Mouse (Mus musculus): ENCODE measurements around the gene Dcun1d4.

The Dcun1d4 gene

DNA sequence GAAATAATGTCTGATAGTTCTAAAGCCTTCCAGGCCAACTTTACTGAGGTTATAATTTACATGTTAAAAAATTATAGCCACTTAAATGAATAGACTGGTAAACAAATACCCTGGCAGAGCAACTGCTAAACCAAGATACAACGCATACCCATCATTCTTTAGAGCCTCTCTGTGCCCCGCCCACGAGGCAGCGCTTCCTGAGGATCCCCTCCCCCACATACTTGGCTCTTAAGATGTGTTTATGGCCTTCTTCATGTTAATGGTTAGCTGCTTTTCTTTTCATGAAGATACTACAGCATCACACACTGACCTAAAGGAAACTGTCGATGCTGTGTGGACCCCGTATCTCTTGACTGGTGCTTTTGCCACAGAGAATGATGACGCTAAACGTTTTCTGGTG is 17.8 kb downstream of the Dcun1d4 start:
- DNase-seq (ENCODE audit: low read depth): no peak

DNA sequence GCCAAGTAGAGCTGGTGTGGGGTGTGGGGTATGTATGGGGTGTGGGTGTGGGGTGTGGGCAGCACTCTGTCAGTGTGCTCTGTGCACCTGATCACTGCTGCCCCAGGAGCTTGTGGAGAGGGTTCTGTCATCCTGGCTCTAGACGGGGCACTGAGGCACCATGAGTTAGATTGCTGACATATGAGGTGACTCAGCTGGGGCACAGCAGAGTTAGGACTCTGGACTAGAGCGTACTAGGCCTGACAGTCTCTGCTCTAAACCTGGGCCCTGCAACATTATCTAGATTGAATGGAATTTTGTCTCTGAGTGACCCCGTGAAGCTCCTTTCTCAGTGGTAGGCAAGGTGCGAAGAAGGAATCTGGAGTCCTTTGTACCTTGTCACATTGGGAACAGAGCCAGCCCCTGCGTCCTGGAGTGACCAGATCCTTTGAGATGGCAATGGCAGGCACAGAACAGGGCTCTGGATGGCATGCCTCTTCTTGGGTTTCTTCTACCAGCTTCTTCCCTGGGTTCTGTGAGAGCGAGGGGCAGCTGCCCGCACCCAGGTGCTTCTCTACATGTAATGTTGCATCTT is 20.2 kb downstream of the Dcun1d4 start:
- no peak for DNase-seq (ENCODE audit: low read depth)

DNA sequence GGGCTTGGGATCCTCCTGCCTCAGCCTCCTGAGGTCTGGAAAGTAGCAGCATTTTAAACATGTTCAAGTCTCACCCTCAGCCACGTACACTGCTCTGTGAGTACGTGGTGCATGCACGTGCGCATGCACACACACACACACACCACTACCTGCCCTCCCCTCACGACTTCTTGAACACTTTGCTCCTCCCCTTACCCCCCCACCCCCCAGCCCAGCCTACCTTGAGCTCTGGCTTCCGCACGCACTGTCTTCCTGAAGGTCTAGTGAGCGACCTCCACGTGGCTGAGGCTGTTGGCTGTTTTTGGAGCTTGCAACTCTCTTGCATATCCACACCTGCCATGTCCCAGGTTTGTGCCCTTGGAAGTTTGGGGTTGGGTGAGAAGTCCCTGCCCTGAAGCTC is 21.6 kb downstream of the Dcun1d4 start:
- no peak for DNase-seq (ENCODE audit: low read depth)

DNA sequence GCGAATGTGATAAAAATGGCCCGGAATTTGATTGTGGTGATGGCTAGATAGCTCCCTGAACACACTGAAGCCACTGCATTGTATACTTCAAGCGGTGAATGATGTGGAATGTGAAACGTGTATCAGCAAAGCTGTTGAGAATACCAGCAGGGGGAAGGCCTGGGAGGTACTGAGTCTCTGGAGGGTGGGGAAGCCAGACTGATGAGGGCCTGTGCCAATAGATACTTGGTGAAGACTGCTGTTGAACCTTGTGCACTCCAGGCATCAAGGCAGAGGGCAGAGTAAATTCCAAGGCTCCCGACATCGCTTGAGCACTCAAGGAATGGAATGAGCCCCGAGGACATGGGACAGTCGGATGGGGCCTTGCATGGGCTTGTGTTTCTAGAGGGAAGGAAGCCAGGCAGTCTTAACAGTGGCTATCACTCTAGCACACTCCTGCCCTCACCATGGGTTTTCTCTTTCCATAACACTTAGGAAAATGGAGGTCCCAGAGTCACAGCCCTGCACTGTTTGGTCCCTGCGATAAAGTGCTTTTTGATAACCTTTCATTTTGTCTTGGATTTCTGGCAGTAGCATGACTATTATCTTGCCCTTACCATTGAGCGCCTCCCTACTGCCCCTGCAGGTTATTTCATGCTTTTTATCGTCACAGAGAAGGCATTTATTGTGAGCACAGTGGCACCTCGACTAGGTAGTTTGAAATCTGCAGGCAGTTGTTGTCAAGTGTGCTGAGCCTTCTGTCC is 22.4 kb downstream of the Dcun1d4 start:
- no peak for DNase-seq (ENCODE audit: low read depth)

DNA sequence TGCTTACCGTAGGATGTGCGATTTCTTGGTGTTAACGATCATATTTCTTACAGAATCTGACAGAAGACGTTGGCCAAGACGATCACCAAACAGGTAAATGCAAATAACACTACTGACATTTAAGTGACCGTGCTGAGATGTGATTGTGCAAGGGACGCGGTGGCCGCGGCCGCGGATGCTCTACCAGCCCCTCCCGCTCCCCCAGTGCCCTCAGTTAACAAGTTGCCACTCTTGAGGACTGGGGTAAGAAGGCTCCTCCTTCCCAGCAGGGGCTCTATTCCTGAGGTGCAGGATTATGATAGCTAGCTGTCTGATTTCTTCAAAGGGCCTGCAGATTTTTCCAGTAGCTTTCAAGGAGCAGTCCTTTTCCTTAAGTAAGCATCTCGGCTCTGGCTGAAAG is 30.3 kb downstream of the Dcun1d4 start:
- DNase-seq (ENCODE audit: low read depth): no peak

DNA sequence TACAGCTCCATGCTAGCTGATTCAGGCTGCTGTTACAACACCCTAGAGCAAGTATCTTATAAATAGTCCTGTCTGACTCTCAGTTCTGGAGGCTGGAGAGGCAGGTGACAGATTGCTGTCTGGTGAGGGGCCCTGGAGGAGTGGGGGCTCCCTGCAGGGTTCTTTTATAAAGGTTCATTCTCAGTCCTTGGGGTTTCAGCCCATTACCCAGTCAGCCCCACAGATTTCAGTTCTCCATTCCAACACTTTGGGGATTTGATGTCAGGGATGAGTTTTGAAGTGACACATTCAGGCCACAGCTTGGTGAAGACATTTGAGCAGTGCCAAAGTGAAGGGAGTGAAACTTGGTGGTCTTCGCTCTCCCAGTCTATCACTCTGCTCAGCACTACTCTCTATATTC is 31.4 kb downstream of the Dcun1d4 start:
- no peak for DNase-seq (ENCODE audit: low read depth)

DNA sequence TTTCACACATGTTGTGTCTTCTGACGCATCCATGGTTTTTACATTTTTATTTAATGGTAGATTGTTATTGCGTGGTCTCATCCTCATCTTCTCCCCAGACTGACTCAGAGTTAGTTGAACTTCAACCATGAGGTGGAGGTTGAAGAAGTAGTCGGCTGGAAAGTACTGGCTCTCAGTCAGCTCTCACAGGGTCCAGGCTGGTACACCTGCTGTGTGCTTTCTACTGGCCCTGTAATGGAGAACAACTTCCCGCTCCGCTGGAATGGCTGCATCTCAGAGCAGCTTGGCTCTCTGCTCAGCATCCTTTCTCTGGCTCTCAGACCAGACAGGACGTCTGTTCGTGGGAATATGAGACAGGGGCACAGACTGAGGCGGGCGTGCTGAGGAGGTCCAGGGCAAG is 31.9 kb downstream of the Dcun1d4 start:
- no peak for DNase-seq (ENCODE audit: low read depth)

DNA sequence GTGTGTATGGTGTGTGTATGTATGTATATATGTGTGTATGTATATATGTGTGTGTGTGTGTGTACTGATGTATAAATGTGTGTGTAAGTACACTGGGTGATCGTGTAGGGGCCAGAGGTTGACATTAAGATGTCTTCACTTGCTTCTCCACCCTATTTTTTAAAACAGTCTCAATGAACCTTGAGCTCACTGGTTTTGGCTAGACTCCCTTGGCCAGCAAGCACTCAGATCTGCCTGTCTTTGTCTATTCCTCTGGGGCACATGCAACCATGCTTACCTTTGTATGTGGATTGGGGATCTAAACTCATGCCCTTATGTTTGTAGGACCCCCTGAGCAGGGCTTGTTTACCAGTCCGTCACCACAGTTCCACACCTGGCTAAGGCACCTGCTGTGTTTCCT is 33.4 kb downstream of the Dcun1d4 start:
- DNase-seq (ENCODE audit: low read depth): no peak

DNA sequence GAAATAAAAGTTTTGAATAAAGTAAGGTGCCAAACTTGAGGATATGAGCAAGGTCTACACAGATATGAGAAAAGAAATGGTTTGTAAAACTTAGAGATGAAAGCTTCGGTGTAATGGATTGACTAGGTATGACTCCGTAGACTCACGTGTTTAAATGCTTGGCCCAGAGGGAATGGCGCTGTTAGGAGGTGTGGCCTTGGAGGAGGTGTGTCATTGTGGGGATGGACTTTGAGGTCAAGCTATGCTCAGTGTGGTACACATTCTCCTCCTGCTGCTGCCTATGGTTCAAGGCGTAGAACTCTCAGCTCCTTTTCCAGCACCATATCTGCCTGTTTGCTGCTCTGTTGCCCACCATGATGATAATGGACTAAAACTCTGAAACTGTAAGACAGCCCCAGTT is 36.5 kb downstream of the Dcun1d4 start:
- no peak for DNase-seq (ENCODE audit: low read depth)

DNA sequence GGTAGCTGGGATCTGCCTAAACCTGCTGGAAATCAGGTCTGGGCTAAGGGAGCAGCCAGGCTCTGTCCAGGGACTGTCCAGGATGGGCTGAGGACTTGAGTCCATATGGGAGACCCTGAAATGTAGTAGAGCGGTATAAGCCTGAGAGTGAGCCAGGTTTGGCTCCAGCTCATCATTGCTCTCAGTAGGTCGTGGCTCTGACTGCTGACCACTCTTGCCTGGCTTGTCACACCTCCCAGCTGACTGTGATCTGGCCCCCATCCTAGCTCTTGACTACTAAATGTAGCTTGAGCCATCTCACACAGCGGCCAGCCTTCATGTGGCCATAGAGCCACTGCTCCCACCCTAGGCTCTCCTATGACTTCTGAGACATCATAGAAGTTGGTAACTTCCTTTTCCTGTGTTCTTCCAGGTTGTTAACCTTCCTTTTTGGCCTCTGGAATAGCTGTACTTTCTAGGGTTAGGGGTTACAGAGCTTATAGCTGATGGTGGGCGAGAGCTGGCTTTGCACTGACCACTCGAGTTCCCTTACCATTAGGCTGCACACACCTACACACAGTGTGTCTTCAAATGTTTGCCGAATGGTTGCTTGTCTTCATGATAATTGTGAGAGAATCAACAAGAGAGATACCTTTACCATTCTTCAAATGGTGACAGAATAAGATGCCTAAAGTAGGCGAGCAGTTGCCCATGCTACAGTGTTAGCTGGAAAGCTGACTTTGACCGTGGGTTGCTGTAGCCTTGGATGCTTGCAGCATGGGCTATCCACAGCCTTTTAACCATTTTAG is 37.8 kb downstream of the Dcun1d4 start:
- DNase-seq (ENCODE audit: low read depth): no peak

DNA sequence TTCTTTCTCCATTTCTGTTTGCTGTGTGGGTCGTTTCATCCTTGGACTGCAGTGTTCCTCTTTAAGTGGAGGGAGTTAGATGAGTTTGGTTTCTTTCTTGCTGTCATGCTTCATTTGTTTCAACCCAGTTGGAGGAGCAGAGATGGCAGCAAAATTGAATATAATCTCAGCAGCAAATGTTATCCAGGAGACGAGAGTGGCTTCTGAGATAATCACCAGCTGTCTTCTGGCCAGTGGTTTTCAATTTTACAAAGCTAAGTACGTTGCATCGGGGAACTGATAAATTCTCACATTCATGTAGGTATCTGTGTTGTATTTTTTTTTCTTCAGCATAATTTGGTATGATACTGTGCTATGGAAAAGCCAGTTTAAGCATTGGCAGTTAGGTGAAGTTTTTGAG is 40.0 kb downstream of the Dcun1d4 start:
- no peak for DNase-seq (ENCODE audit: low read depth)

DNA sequence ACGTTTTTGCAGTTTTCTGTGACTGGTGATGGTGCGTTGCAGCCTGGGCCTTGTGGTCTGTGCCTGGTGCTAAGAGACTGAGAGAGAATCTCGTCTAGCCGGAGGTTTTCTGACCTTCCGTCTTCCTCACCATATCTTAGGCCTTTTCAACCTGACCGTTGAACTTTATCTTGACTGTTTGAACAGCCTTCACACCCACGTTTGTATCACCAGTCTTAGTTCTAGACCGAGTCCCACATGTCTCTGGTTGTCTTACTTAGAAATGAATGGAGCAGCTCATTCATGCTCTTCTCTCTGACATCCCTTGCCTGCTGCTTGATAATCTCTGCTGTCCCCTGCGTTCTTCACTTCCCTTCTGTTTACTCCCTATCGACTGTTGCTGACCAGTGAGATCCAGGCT is 42.4 kb downstream of the Dcun1d4 start:
- DNase-seq (ENCODE audit: low read depth): no peak

DNA sequence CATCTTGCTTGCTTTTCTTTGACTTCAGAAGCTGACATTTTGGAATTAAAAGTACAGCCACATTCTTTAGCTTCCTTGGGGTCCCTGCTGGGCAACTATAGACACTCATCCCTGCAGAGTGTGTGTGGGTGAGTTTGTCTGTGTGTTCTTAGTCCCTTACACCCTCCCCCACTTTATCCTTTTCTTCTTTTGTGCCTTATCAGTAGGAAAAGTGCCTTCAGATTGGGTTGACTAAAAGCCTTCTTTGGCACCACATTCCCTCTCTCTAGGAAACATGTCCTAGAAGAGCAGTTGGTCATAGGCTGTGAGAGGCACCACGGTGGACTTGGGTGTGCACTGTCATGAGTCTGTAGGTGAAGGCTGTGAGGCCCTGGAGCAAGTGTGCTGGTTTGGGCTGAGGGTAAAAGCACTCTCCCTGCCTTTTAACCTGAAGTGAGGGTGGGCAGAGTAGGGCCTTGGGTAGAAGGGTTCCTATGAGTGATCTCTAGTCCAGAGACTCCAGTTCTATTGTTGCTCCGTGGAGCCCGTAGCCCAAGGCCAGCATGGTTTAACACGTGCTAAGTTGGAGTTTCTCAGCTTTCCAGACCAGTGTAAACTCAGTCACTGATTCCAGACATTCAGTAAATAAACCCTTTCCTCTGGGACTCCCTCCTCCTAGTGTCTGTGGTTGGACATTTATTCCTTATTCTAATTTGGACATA is 43.6 kb downstream of the Dcun1d4 start:
- DNase-seq (ENCODE audit: low read depth): no peak

DNA sequence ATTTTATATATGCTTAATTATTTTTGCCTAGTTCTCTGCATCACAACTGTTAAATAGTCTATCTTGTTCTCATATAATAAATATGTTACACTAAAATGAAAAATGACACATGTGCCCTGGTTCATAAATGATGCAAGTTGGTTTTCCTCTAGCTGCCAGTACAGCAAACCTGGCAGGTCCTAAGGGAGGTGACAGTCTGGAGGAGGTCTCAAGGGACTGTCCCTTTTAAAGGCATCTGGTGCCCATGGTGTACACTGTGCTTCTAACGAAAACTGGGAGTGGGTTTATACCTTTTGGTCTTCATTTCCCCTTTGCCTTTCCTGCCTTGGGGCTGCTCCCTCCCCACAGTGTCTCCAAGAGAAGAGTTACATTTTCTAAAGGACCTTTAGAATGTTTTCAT is 51.4 kb downstream of the Dcun1d4 start:
- no peak for DNase-seq (ENCODE audit: low read depth)

DNA sequence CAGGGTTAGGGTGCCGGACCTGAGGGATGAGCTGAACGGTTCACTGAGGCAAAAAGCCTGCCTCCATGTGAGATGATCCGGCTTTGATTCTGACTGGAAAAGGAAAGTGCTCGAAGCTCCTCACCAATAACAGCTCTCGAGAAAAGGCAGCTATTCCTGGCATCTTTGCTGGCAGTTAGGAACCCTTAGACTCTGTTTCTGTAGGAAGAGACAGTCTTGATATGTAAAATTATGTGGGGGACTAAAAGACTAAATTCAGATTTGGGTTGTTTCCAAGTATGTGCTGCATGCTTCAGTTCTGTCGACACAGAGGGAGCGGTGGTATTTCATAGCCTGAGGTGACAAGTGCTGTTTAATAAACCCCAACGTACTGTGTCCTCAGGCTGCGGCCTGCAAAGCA is 52.1 kb downstream of the Dcun1d4 start:
- no peak for DNase-seq (ENCODE audit: low read depth)

DNA sequence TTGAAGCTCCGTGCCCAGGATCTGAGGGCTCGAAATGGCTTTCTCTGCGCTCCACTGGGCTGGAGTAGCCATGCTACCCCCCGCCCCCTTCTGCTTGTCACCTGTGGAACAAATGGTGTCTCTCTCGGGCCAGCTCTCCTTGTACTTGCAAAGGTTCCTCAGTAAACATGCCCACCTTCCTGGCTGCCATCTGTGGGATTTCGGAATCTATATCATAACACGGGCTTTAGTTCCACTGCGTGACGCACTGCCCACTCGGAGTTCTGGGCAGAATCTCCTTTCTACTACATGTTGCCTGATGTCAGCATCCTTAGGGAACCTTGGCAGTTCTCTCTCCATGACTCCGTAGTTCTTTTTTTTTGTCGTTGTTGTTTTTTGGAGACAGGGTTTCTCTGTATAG is 56.9 kb downstream of the Dcun1d4 start:
- DNase-seq (ENCODE audit: low read depth): no peak

DNA sequence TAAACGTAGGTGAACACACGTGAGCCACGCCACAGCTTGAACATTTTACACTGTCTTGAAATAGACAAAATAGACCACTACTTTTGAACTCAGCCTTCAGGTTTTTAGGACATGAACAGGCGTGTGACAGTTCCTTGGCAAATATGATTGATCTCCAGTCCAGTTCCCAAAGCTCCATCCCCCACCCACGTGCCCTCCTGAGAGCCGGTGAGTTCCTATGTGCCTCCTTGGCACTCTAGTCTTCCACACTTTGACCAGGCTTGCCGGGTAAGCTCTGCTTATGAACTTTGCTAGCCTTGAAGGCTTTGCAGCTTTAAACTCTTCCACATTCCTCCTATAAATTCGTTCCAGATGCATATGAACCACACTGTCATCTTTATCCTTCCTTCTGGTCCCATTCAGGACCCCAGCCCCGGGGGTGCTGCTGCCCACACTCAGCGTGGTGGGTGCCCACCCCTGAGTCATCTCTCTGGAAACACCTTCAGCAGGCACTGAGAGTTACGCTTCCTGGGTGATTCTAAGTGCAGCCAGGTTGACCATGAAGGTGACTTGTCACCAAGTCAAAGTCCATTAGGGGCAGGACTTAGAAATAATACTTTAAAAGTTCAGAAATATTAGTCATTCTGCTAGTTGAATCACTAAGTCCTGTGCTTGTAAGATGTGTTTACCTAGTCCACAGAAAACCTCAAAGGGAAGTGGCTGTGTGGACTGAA is 57.9 kb downstream of the Dcun1d4 start:
- peak; percentile 61 for DNase-seq (ENCODE audit: low read depth)

DNA sequence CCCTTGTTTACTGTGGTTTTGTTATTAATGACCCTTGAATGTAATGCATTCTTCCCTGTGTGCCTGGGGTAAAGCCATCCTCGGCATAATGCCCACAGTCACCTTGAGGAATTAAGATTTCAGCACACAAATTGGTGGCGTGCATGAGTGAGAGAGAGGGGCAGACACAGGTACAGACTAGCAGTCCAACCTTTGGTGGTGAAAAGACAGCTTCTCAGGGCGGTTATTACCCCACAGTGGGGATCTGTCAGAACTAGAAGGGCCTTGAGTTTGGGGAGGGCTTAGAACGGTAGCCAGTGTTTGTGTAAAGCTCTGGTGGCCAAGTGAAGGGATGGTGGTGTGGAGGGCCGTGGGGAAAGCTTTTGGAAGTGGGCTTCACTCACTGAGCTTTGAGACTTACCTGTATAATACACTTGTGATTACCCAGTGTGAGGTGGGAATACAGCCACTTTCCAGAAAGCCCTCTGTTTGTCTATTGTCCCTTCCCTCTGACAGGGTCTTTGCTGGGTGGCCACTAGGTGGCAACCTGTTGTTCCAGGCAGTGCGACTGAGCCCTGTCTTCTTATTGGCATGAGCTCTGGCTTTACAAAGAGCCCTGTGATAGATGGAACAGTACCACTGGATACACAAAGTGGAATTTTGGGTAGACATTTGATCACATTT is 59.2 kb downstream of the Dcun1d4 start:
- peak; percentile 64 for DNase-seq (ENCODE audit: low read depth)

DNA sequence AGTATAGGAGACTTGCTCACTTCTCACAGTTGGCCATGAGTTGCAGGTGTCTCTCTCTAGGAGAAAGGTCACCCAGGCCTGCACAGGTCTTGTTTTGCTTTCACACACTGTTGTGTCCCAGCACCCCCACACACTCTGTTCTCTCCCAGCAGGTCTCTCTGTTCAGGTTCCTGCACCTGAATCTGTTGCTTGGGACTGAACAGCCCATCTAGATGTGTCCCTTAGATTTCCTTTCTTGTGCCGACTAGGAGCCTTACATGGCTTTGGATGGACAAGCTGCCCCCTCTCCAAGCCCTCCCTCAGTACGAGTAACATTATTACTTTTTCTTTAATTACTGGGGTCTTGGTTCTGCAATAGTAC is 59.7 kb downstream of the Dcun1d4 start:
- no peak for DNase-seq (ENCODE audit: low read depth)

DNA sequence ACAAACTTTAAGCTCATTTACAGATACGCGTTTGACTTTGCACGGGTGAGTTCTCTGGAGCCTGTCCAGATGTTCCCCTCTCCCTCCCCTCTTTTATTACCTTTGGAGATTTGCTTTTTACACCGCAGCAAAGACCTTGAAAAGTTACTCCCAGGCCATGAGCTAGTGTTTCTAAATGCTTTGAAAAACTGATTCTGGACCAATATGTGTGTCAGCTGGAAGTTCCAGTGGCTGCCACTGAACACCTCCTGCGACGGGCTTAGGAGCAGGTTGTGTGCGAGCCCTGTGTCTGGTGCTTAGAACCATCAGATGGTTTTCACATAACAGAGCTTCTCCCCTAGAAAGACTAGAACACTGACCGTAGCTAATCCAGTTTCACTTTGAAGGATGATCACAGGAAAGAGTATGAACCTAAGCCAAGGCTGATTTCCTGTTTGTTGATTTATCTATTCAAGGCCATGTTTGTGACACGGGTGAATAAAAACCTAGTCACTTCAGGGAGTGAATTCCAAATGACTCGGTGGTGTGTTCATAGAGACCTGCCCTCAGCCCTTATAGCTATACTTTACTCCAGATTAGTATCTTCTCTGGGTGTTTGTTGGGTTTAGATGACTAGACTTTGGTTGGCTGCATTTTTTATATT is 63.4 kb downstream of the Dcun1d4 start:
- DNase-seq (ENCODE audit: low read depth): peak; percentile 26

DNA sequence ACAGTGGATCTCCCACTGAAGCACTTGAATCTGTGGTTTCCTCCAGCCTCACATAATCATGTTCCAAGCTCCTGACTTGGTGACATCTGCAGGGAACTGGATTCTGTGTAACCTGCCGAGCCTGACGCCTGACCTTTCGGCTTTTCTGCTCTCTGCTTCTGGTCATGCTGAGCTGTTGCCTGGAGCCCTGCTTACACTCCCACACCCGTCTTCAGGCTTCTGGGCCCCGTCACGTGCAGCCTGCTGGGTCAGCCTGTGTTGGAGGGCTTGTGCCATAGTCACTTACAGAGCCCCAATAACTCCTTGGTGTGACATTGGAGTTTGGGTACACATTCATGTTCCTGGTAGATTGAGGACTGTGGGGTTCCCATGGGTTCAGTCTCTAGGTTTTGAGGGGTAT is 64.8 kb downstream of the Dcun1d4 start:
- no peak for DNase-seq (ENCODE audit: low read depth)

All from 416B (cell line).